Mouse (Mus musculus): Measurements from ENCODE around the gene Sqstm1. TPM values are rescaled to one million over a fixed set of nuclear protein-coding genes. Genes with fewer than 3 reads are reported as not detected.

The Sqstm1 gene
- polyA plus RNA-seq, 1 experiment from 2014 or later, result 193 TPM

GRCm38 (mm10) chr11:50168352-50168751 is 42.3 kb downstream of the Sqstm1 start:
- no peak overlapping the region for H3K27ac ChIP-seq (ENCODE audit: low read length)
- no peaks in the 10 kb centered on the region for H3K27me3 ChIP-seq (replicated peaks; ENCODE audit: control insufficient read depth, insufficient read depth, low read length)
- H3K4me3 ChIP-seq (ENCODE audit: low read length), result no peak overlapping the region
- ATAC-seq, result no peak
- H3K9ac ChIP-seq (ENCODE audit: low read depth, low read length), result no peak overlapping the region
- WGBS, result 87% methylated on average over 5 of the region's 5 CpGs
- H3K36me3 ChIP-seq (ENCODE audit: control insufficient read depth, insufficient read depth, low read length), result peaks cover 19% of the 10 kb centered on the region; the same call in 1 of the 2 replicates
- H3K4me1 ChIP-seq (ENCODE audit: control insufficient read depth, insufficient read depth, low read length), result no peaks in the 10 kb centered on the region
- no peaks in the 10 kb centered on the region for H3K9me3 ChIP-seq (ENCODE audit: control insufficient read depth, low read length)
- H3K4me2 ChIP-seq (ENCODE audit: low read depth, low read length), result no peak overlapping the region

- Histone ChIP-seq H3K36me3 (ENCODE audit: control insufficient read depth, insufficient read depth, low read length) (peaks cover 14% of the 10 kb centered on the region), H3K27me3 (replicated peaks; ENCODE audit: control insufficient read depth, insufficient read depth, low read length) (no peaks in the 10 kb centered on the region), H3K4me1 (ENCODE audit: control insufficient read depth, insufficient read depth, low read length) (no peaks in the 10 kb centered on the region), H3K27ac (ENCODE audit: low read length) (no peak overlapping the region), H3K4me2 (ENCODE audit: low read depth, low read length) (no peak overlapping the region), H3K9ac (ENCODE audit: low read depth, low read length) (no peak overlapping the region), H3K9me3 (ENCODE audit: control insufficient read depth, low read length) (no peaks in the 10 kb centered on the region), H3K4me3 (ENCODE audit: low read length) (no peak overlapping the region)
- 98% methylated on average over 3 of the region's 3 CpGs for WGBS
- ATAC-seq, result no peak
These were observed 48.1 kb downstream of the Sqstm1 start for GRCm38 (mm10) chr11:50162338-50163050.

GRCm38 (mm10) chr11:50161578-50162304 is 48.9 kb downstream of the Sqstm1 start:
- 66% methylated on average over 10 of the region's 10 CpGs for WGBS
- Histone ChIP-seq H3K36me3 (ENCODE audit: control insufficient read depth, insufficient read depth, low read length) (peaks cover 14% of the 10 kb centered on the region), H3K4me3 (ENCODE audit: low read length) (no peak overlapping the region), H3K4me2 (ENCODE audit: low read depth, low read length) (no peak overlapping the region), H3K27me3 (replicated peaks; ENCODE audit: control insufficient read depth, insufficient read depth, low read length) (no peaks in the 10 kb centered on the region), H3K9ac (ENCODE audit: low read depth, low read length) (no peak overlapping the region), H3K9me3 (ENCODE audit: control insufficient read depth, low read length) (no peaks in the 10 kb centered on the region), H3K27ac (ENCODE audit: low read length) (no peak overlapping the region), H3K4me1 (ENCODE audit: control insufficient read depth, insufficient read depth, low read length) (no peaks in the 10 kb centered on the region)
- ATAC-seq, result peak; percentile 62; the same call in 1 of the 2 replicates

GRCm38 (mm10) chr11:50159347-50159746 is 51.3 kb downstream of the Sqstm1 start:
- H3K36me3 ChIP-seq (ENCODE audit: control insufficient read depth, insufficient read depth, low read length), result peaks cover 10% of the 10 kb centered on the region

GRCm38 (mm10) chr11:50158346-50158745 is 52.3 kb downstream of the Sqstm1 start:
- Histone ChIP-seq H3K9me3 (ENCODE audit: control insufficient read depth, low read length) (no peaks in the 10 kb centered on the region), H3K4me3 (ENCODE audit: low read length) (no peak overlapping the region), H3K4me1 (ENCODE audit: control insufficient read depth, insufficient read depth, low read length) (no peaks in the 10 kb centered on the region), H3K9ac (ENCODE audit: low read depth, low read length) (no peak overlapping the region), H3K27ac (ENCODE audit: low read length) (no peak overlapping the region), H3K27me3 (replicated peaks; ENCODE audit: control insufficient read depth, insufficient read depth, low read length) (no peaks in the 10 kb centered on the region), H3K36me3 (ENCODE audit: control insufficient read depth, insufficient read depth, low read length) (peaks cover 10% of the 10 kb centered on the region), H3K4me2 (ENCODE audit: low read depth, low read length) (no peak overlapping the region)
- no peak for ATAC-seq
- 89% methylated on average over 7 of the region's 7 CpGs for WGBS

More at GRCm38 (mm10) chr11:50159347-50159746, 51.3 kb downstream of the Sqstm1 start:
- Histone ChIP-seq H3K27me3 (replicated peaks; ENCODE audit: control insufficient read depth, insufficient read depth, low read length) (no peaks in the 10 kb centered on the region), H3K9me3 (ENCODE audit: control insufficient read depth, low read length) (no peaks in the 10 kb centered on the region), H3K27ac (ENCODE audit: low read length) (no peak overlapping the region), H3K4me1 (ENCODE audit: control insufficient read depth, insufficient read depth, low read length) (no peaks in the 10 kb centered on the region), H3K4me2 (ENCODE audit: low read depth, low read length) (no peak overlapping the region), H3K4me3 (ENCODE audit: low read length) (no peak overlapping the region), H3K9ac (ENCODE audit: low read depth, low read length) (no peak overlapping the region)
- WGBS, result 71% methylated on average over 4 of the region's 4 CpGs
- no peak for ATAC-seq

- Histone ChIP-seq H3K9me3 (ENCODE audit: control insufficient read depth, low read length) (no peaks in the 10 kb centered on the region), H3K4me2 (ENCODE audit: low read depth, low read length) (no peak overlapping the region), H3K4me3 (ENCODE audit: low read length) (no peak overlapping the region), H3K27me3 (replicated peaks; ENCODE audit: control insufficient read depth, insufficient read depth, low read length) (no peaks in the 10 kb centered on the region), H3K9ac (ENCODE audit: low read depth, low read length) (no peak overlapping the region), H3K27ac (ENCODE audit: low read length) (no peak overlapping the region), H3K36me3 (ENCODE audit: control insufficient read depth, insufficient read depth, low read length) (peaks cover 12% of the 10 kb centered on the region), H3K4me1 (ENCODE audit: control insufficient read depth, insufficient read depth, low read length) (no peaks in the 10 kb centered on the region)
- no peak for ATAC-seq
- 91% methylated on average over 16 of the region's 16 CpGs for WGBS
These were observed 53.8 kb downstream of the Sqstm1 start for GRCm38 (mm10) chr11:50156725-50157258.

GRCm38 (mm10) chr11:50155785-50156184 is 54.8 kb downstream of the Sqstm1 start:
- Histone ChIP-seq H3K4me1 (ENCODE audit: control insufficient read depth, insufficient read depth, low read length) (no peaks in the 10 kb centered on the region), H3K4me2 (ENCODE audit: low read depth, low read length) (no peak overlapping the region), H3K4me3 (ENCODE audit: low read length) (no peak overlapping the region), H3K27me3 (replicated peaks; ENCODE audit: control insufficient read depth, insufficient read depth, low read length) (no peaks in the 10 kb centered on the region), H3K36me3 (ENCODE audit: control insufficient read depth, insufficient read depth, low read length) (peaks cover 16% of the 10 kb centered on the region), H3K9ac (ENCODE audit: low read depth, low read length) (no peak overlapping the region), H3K9me3 (ENCODE audit: control insufficient read depth, low read length) (no peaks in the 10 kb centered on the region), H3K27ac (ENCODE audit: low read length) (no peak overlapping the region)
- WGBS, result 88% methylated on average over 2 of the region's 2 CpGs
- ATAC-seq, result no peak

GRCm38 (mm10) chr11:50154777-50155520 is 55.7 kb downstream of the Sqstm1 start:
- H3K4me1 ChIP-seq (ENCODE audit: control insufficient read depth, insufficient read depth, low read length), result no peaks in the 10 kb centered on the region
- 86% methylated on average over 12 of the region's 12 CpGs for WGBS
- no peak overlapping the region for H3K27ac ChIP-seq (ENCODE audit: low read length)
- no peaks in the 10 kb centered on the region for H3K9me3 ChIP-seq (ENCODE audit: control insufficient read depth, low read length)
- H3K36me3 ChIP-seq (ENCODE audit: control insufficient read depth, insufficient read depth, low read length), result peaks cover 23% of the 10 kb centered on the region
- no peaks in the 10 kb centered on the region for H3K27me3 ChIP-seq (replicated peaks; ENCODE audit: control insufficient read depth, insufficient read depth, low read length)
- no peak overlapping the region for H3K4me3 ChIP-seq (ENCODE audit: low read length)
- H3K4me2 ChIP-seq (ENCODE audit: low read depth, low read length), result no peak overlapping the region
- no peak overlapping the region for H3K9ac ChIP-seq (ENCODE audit: low read depth, low read length)
- ATAC-seq, result no peak

GRCm38 (mm10) chr11:50154166-50154565 is 56.5 kb downstream of the Sqstm1 start:
- Histone ChIP-seq H3K4me2 (ENCODE audit: low read depth, low read length) (no peak overlapping the region), H3K4me3 (ENCODE audit: low read length) (no peak overlapping the region), H3K9me3 (ENCODE audit: control insufficient read depth, low read length) (no peaks in the 10 kb centered on the region), H3K27ac (ENCODE audit: low read length) (no peak overlapping the region), H3K27me3 (replicated peaks; ENCODE audit: control insufficient read depth, insufficient read depth, low read length) (no peaks in the 10 kb centered on the region), H3K9ac (ENCODE audit: low read depth, low read length) (no peak overlapping the region), H3K36me3 (ENCODE audit: control insufficient read depth, insufficient read depth, low read length) (peaks cover 24% of the 10 kb centered on the region), H3K4me1 (ENCODE audit: control insufficient read depth, insufficient read depth, low read length) (no peaks in the 10 kb centered on the region)
- WGBS, result 76% methylated on average over 9 of the region's 9 CpGs
- no peak for ATAC-seq

Data from intestine, embryonic 16.5 days (tissue).